Mouse (Mus musculus): ENCODE measurements around the gene Dnase1l3. TPM values are rescaled to one million over a fixed set of nuclear protein-coding genes. Genes with fewer than 3 reads are reported as not detected.

Dnase1l3 gene
- polyA plus RNA-seq (2012; rRNA removed), result 14.3 and 17.3 TPM in 2 replicates

GRCm38 (mm10) chr14:7994271-7994767 lies at the start of gene Dnase1l3:
TSS of gene Dnase1l3 (minus strand) at chr14:7994573.
- no peak for DNase-seq (ENCODE audit: low read depth, low spot score)
- 32% methylated on average over 8 of the region's 8 CpGs for WGBS

- 96% methylated on average over 9 of the region's 9 CpGs for WGBS
- no peak for DNase-seq (ENCODE audit: low read depth, low spot score)
Measured at GRCm38 (mm10) chr14:8042577-8042976, 48.2 kb upstream of the Dnase1l3 start.

GRCm38 (mm10) chr14:8042120-8042519 lies 47.7 kb upstream of the Dnase1l3 start:
- no peak for DNase-seq (ENCODE audit: low read depth, low spot score)
- 91% methylated on average over 2 of the region's 2 CpGs for WGBS

- 88% methylated on average over 12 of the region's 12 CpGs for WGBS
- no peak for DNase-seq (ENCODE audit: low read depth, low spot score)
Measured at GRCm38 (mm10) chr14:8040911-8041678, 46.7 kb upstream of the Dnase1l3 start.

- DNase-seq (ENCODE audit: low read depth, low spot score), result no peak
- WGBS, result 83% methylated on average over 3 of the region's 3 CpGs
Measured at GRCm38 (mm10) chr14:8040179-8040578, 45.8 kb upstream of the Dnase1l3 start.

GRCm38 (mm10) chr14:8038791-8039448 lies 44.5 kb upstream of the Dnase1l3 start:
- no peak for DNase-seq (ENCODE audit: low read depth, low spot score)
- 71% methylated on average over 7 of the region's 7 CpGs for WGBS

- DNase-seq (ENCODE audit: low read depth, low spot score), result no peak
- WGBS, result 79% methylated on average over 5 of the region's 5 CpGs
Measured at GRCm38 (mm10) chr14:8038150-8038549, 43.8 kb upstream of the Dnase1l3 start.

GRCm38 (mm10) chr14:8036406-8036805 lies 42.0 kb upstream of the Dnase1l3 start:
- DNase-seq (ENCODE audit: low read depth, low spot score), result no peak
- WGBS, result 90% methylated on average over 5 of the region's 5 CpGs

GRCm38 (mm10) chr14:8035951-8036350 lies 41.6 kb upstream of the Dnase1l3 start:
- 90% methylated on average over 6 of the region's 6 CpGs for WGBS
- DNase-seq (ENCODE audit: low read depth, low spot score), result no peak

- WGBS, result 83% methylated on average over 5 of the region's 5 CpGs
- no peak for DNase-seq (ENCODE audit: low read depth, low spot score)
Measured at GRCm38 (mm10) chr14:8034561-8034960, 40.2 kb upstream of the Dnase1l3 start.

- 88% methylated on average over 13 of the region's 13 CpGs for WGBS
- no peak for DNase-seq (ENCODE audit: low read depth, low spot score)
Measured at GRCm38 (mm10) chr14:8032087-8032944, 37.9 kb upstream of the Dnase1l3 start.

- DNase-seq (ENCODE audit: low read depth, low spot score), result no peak
- 55% methylated on average over 4 of the region's 4 CpGs for WGBS
Measured at GRCm38 (mm10) chr14:8030535-8030934, 36.2 kb upstream of the Dnase1l3 start.

GRCm38 (mm10) chr14:8029752-8030151 lies 35.4 kb upstream of the Dnase1l3 start:
- DNase-seq (ENCODE audit: low read depth, low spot score), result no peak
- WGBS, result 92% methylated on average over 1 of the region's 1 CpGs

GRCm38 (mm10) chr14:8028086-8028485 lies 33.7 kb upstream of the Dnase1l3 start:
- DNase-seq (ENCODE audit: low read depth, low spot score), result no peak
- WGBS, result 61% methylated on average over 5 of the region's 5 CpGs

GRCm38 (mm10) chr14:8026769-8027531 lies 32.6 kb upstream of the Dnase1l3 start:
- DNase-seq (ENCODE audit: low read depth, low spot score), result no peak
- 78% methylated on average over 10 of the region's 10 CpGs for WGBS

GRCm38 (mm10) chr14:8024936-8025335 lies 30.6 kb upstream of the Dnase1l3 start:
- 97% methylated on average over 10 of the region's 10 CpGs for WGBS

GRCm38 (mm10) chr14:8024469-8024868 lies 30.1 kb upstream of the Dnase1l3 start:
- no peak for DNase-seq (ENCODE audit: low read depth, low spot score)
- 74% methylated on average over 6 of the region's 6 CpGs for WGBS

More at GRCm38 (mm10) chr14:8024936-8025335, 30.6 kb upstream of the Dnase1l3 start:
- DNase-seq (ENCODE audit: low read depth, low spot score), result no peak

GRCm38 (mm10) chr14:8020546-8020945 lies 26.2 kb upstream of the Dnase1l3 start:
- 91% methylated on average over 7 of the region's 7 CpGs for WGBS
- DNase-seq (ENCODE audit: low read depth, low spot score), result no peak

- DNase-seq (ENCODE audit: low read depth, low spot score), result no peak
- 95% methylated on average over 1 of the region's 1 CpGs for WGBS
Measured at GRCm38 (mm10) chr14:8020011-8020410, 25.6 kb upstream of the Dnase1l3 start.
